Mouse (Mus musculus) right cerebral cortex, adult 2 months (tissue): Measurements from ENCODE around the gene Lpar2.
A peak's percentile ranks its signal among the peaks of the same experiment; 100 is the strongest.

ENCODE experiments used
- DNase-seq, 2 experiments: peaks; one replicate each; pipeline ENCODE4 v3.0.0; 2021 to 2022; ENCODE audit warnings: low spot score in 2 of 2

The Lpar2 gene

GRCm38 (mm10) chr8:69807236-69807635, 15.0 kb upstream of the Lpar2 start:
- DNase-seq = no peak

DNA sequence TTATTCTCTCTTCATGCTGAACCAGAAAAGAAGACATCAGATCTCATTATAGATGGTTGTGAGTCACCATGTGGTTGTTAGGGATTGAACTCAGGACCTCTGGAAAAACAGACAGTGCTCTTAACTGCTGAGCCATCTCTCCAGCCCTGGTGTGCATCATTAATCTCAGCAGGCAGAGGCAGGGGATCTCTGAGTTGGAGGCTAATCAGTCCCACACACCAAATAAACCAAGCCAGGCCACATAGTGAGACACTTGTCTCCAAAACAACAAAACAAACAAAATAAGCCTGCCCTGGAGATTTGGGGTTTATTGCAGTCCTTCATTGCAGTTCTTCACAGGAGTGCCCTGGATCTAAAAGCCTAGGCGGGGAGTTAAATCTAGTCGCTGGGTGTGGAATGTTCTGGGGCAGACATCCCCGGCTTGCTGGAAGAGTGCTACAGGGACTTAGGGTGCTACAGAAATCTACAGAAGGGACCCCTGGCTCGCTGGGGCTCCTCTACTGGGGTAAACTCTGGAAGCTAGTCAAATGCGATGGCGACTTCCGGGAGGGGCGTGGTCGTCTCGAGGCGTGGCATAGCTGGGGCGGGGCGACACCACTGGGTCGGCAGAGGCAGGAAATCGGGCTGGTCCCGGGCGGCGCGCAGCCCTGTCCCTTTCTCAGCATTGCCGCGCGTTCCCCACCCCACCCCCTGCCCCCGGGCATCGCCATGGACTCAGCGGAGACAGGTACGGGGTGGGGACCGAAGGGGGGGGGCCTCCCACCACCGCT, 13.9 kb upstream of the Lpar2 start, which contains the start of gene Gmip:
Gene Gmip, plus strand, starts transcription at position 586 of the 770 bp plus-strand sequence.
- DNase-seq = peak; percentile 54 to 57

DNA sequence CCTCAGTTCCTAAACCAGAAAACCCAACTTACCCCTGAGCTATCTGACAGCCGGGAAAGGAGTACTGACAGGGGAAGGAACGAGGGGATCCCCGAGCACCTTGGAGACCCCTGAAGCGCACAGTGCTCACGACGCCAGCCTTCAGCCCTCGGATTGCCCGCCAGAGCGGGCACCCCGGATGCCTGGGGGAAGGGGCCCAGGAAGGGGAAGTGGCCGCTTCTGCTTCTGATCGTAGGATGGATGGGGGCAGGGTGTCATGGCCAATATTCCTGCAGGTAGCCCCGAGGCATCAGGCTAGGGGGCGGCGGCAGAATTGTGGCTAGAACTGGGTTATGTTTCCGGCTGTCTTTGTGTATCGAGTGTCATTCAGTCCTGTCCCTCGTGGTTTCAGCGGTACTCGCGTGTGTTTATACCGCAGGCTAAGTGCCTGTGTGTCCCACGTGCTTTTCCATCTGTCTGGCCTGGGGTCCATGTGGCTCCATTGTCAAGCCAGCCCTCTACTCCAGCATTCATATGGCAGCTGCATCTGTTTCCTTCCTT, 13.3 kb upstream of the Lpar2 start:
- peak in 1 of 2 experiments; percentile 57 for DNase-seq

DNA sequence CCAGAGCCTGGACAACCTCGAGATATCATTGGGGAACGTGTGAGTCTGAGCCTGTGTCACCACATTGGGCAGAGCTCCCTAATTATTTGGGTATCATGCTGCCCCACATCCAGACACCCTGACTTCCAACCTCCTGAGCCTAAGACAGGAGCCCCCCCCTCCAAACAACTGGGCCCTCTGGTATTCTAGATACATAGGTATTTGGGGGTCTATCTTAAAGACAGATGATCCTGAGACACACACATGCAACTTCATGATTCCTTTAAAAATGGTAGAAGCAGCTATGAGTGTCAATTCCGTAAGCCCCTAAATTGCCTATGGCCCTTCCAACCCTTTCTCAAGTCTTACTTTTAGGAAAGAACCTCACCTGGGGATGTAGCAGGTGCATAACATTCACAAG, 12.4 kb upstream of the Lpar2 start:
- no peak for DNase-seq

DNA sequence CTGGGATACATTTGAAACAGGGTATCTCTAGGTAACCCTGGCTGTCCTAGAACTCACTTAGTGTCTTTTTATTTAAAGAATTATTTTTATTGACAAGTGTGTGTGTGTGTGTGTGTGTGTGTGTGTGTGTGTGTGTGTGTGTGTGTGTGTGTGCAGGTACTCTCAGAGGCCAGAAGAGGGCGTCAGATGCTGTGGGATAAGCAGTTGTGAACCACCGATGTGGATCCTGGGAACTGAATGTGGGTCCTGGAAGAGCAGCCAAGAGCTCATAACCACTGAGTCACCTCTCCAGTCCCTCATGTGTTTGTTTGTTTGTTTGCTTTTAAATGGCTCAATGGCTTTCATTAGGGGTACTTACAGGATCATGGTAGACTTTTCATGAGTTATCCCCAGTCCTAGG, 7.3 kb upstream of the Lpar2 start:
- DNase-seq = no peak

- no peak for DNase-seq
Observed at GRCm38 (mm10) chr8:69815396-69815795, 6.8 kb upstream of the Lpar2 start.

DNA sequence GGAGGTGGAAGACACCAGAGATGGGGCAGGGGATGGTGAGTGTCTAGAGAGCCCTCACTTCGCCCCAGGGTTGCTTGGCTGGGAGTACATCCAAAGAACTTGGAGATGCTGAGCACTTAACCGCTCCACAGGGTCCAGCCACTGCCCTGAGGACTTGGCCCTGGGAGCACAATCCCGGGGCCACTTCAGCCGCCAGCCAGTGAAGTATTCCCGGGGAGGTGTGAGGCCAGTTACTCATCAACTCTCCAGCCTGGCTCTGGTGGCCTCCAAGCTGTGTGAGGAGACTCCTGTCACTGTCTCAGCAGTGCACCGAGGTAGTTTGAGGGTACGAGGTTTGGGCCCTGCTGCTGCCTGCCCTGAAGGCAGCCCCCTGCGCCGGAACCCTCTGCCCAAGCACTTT, 1.8 kb upstream of the Lpar2 start:
- no peak for DNase-seq

GRCm38 (mm10) chr8:69821971-69822385, 251 bp upstream of the Lpar2 start:
- peak in 1 of 2 experiments; percentile 21 for DNase-seq

GRCm38 (mm10) chr8:69826371-69826770, 4.1 kb downstream of the Lpar2 start:
- no peak for DNase-seq

GRCm38 (mm10) chr8:69832298-69832853, 10.1 kb downstream of the Lpar2 start, which contains the start of gene Pbx4:
Gene Pbx4, plus strand, starts transcription at chr8:69832491.
- DNase-seq = peak; percentile 94 to 95

GRCm38 (mm10) chr8:69837057-69837682, 14.9 kb downstream of the Lpar2 start:
- DNase-seq = no peak

- DNase-seq = no peak
Observed at GRCm38 (mm10) chr8:69847167-69848065, 25.2 kb downstream of the Lpar2 start.

DNA sequence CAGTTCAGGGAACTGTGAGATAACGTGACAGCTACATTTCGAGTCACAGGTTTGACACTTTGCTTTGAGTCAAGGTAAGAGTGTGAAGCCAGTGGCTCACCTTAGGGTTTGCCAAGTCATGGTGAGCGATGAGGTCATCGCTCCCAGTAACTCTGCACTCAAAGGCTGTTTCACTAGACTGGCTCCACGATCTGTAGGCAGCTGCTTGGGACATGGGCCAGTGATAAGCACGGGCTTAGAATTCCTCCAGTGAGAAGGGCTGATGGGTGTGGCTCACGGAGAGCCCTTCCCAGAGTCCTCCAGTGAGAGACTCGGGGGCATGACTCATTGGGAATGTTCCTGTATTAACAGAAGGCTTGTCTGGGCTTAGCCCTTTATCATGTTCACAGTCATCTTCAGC, 26.7 kb downstream of the Lpar2 start:
- no peak for DNase-seq

DNA sequence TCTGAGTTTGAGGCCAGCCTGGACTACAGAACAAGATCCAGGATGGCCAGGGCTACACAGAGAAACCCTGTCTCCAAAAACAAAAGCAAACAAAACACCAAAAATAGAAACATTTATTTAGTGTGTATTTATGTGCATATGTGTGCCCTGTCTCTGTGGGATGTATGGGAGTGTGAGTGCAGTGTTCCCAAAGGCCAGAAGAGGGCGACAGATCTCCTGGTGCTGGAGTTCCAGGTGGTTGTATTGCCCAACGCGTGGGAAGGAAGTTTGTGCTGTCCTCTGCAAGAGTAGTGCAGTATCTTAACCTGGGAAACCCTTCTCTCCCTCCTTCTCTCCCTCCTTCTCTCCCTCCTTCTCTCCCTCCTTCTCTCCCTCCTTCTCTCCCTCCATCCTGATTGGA, 27.7 kb downstream of the Lpar2 start:
- no peak for DNase-seq

DNA sequence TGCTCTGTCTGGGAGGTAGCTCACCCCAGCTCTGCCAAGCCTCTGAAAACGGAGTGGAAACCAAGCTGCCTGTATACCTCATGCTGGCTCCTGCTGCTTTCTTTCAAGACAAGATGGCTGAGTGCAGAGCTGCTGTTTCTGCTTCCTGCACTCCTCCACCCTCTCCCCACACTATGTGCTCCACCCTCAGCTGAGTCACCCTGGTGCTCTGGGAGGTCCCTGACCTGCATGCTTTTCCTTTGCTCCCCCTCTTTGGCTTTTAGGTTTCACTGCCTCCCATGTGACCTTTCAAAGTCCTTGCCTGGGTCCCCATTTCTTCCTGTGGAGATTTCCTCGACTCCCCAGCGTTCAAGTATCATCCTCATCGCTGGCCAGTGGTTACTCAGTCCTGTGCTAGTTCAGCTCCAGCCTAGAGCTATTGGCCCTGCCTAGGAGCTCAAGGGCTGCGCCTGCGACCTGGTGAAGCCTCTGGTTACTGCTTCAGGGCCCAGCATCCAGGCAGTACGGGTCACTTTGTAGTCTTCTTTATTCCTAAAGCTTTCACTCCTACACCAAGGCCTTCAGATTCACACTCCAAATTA, 28.8 kb downstream of the Lpar2 start:
- DNase-seq = no peak

DNA sequence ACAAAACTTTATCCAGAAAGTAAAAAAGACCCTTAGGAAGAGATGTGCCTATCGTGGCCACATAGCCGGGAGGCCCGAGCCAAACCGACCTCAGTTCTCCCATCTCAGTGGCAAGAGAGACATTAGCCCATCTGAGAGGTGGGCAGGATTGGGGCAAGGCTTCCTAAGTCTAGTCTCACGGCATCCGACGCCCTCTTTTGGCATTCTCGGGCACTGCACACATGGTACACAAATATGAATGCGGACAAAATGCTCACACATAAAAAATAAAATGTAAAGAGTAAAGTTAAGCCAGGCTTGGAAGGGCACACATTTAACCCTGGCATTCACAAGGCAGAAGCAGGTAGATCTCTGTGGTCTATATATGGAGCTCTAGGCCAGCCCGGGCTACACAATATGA, 31.6 kb downstream of the Lpar2 start:
- DNase-seq = no peak

DNA sequence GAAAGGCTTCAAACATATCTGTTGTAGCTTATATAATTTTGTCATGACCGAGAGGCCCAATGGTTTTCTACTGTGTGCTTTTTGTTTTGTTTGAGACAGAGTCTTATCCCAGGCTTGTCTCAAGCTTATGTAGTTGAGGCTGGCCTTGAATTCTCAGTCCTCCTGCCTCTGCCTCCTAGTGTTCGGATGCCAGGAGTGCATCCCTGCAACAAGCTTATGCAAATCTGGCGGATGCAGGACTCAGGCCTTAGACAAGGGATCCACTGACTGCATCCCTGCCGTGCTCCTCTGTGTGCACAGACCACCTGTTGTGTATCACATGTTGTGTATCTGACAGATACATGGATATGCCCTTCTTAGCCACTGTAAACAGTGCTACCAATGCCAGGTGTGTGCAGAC, 38.6 kb downstream of the Lpar2 start:
- no peak for DNase-seq

GRCm38 (mm10) chr8:69861251-69861650, 39.0 kb downstream of the Lpar2 start:
- DNase-seq = no peak

GRCm38 (mm10) chr8:69863387-69864020, 41.3 kb downstream of the Lpar2 start:
- DNase-seq = peak in 1 of 2 experiments; percentile 41

GRCm38 (mm10) chr8:69864180-69864579, 42.0 kb downstream of the Lpar2 start:
- DNase-seq = no peak
